Mouse (Mus musculus) forebrain, embryonic 10.5 days (tissue): Measurements from ENCODE around the gene Brd7. TPM values are rescaled to one million over a fixed set of nuclear protein-coding genes. Genes with fewer than 3 reads are reported as not detected.

Experiments used
- DNase-seq: peaks from one replicate; pipeline ENCODE4 v3.0.0-alpha.2; 2017; ENCODE audit warnings: low spot score; ENCODE audit errors: extremely low spot score
- H3K27ac ChIP-seq: fragments of 300-500 bp; sonication (generic); 2 replicates; pipeline ENCODE4 v1.5.1; 2016; ENCODE audit warnings: mild to moderate bottlenecking
- H3K27me3 ChIP-seq: fragments of 300-500 bp; sonication (generic); 2 replicates; pipeline ENCODE4 v1.6.1; 2016; ENCODE audit warnings: mild to moderate bottlenecking; ENCODE audit not compliant: poor library complexity, severe bottlenecking
- H3K36me3 ChIP-seq: fragments of 300-500 bp; sonication (generic); replicated peaks from 2 replicates; pipeline ENCODE4 v1.6.1; 2016; ENCODE audit warnings: mild to moderate bottlenecking, moderate library complexity
- H3K4me1 ChIP-seq: fragments of 300-500 bp; sonication (generic); 2 replicates; pipeline ENCODE4 v1.6.1; 2016
- H3K4me3 ChIP-seq: fragments of 300-500 bp; sonication (generic); 2 replicates; pipeline ENCODE4 v1.5.1; 2016; ENCODE audit warnings: mild to moderate bottlenecking, moderate library complexity
- H3K9me3 ChIP-seq: fragments of 300-500 bp; sonication (generic); 2 replicates; pipeline ENCODE4 v1.6.1; 2016; ENCODE audit warnings: mild to moderate bottlenecking, moderate library complexity
- WGBS: fragments of 180-500 bp; shearing (Covaris S2); methylation state at CpG from one replicate; pipeline ENCODE4 v1.1.7; 2016; 5-methylcytosine and 5-hydroxymethylcytosine counted together
- polyA plus RNA-seq: library from polyadenylated mRNA; unstranded; fragments of >200 nt; fragmentation: Nextera tagmentation; extraction: Ambion mirVana; gene quantifications from 2 replicates; pipeline ENCODE4 v1.2.1, GENCODE M21; 2016

Brd7 gene
- polyA plus RNA-seq, 1 experiment from 2014 or later, result 78.7 TPM

- H3K27ac ChIP-seq, result no peak overlapping the region
- H3K4me1 ChIP-seq, result no peaks in the 10 kb centered on the region
- H3K9me3 ChIP-seq, result no peaks in the 10 kb centered on the region
- WGBS, result 90% methylated on average over 2 of the region's 2 CpGs
- DNase-seq, result no peak
- no peak overlapping the region for H3K4me3 ChIP-seq
- peaks cover 99% of the 10 kb centered on the region for H3K36me3 ChIP-seq
- no peaks in the 10 kb centered on the region for H3K27me3 ChIP-seq
Observed at GRCm38 (mm10) chr8:88339887-88340695, 21.9 kb downstream of the Brd7 start.

DNA sequence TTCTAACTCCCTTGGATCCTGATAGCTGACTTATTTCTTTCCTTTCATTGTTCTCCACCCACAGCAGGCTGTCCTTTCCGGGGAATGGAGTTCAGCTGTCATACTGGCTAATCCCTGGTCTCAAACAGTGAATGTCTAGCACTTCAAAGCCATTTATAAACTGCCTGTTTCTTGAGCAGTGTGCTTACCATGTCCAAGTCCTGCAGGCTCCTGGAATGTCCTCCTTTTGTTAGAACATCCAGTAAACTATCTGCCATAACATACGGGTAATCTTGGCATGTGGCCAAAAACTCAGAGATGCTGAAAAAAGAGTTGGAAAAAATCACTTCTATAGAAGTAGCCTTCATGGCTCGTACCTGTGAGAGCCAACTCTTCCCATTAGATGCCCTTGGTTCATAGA lies 22.8 kb downstream of the Brd7 start:
- 77% methylated on average over 3 of the region's 3 CpGs for WGBS
- no peak overlapping the region for H3K4me3 ChIP-seq
- peaks cover 99% of the 10 kb centered on the region for H3K36me3 ChIP-seq

DNA sequence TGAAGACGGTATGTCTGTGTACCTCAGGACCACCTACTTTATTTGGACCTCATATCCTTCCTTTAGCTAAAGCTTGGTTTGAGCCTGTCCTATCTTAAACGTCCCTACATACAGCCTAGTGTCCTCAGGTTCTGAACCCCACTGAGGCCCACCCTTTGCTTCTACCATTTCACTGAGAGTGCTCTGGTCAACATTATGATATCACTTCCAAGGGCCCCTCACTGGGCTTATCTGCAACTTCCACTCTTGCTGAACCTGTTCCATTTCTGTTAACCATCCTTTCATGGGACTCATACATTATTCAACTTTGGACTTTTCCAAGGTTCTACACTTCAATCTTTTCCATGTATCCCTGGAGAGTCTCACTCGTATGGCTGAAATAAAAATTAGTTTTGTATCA lies 27.0 kb downstream of the Brd7 start:
- no peaks in the 10 kb centered on the region for H3K27me3 ChIP-seq
- no peak for DNase-seq
- H3K27ac ChIP-seq, result no peak overlapping the region
- peaks cover 99% of the 10 kb centered on the region for H3K36me3 ChIP-seq
- WGBS, result 89% methylated on average over 3 of the region's 3 CpGs
- no peak overlapping the region for H3K4me3 ChIP-seq
- no peaks in the 10 kb centered on the region for H3K9me3 ChIP-seq
- H3K4me1 ChIP-seq, result no peaks in the 10 kb centered on the region

More for the DNA sequence above, 22.8 kb downstream of the Brd7 start:
- Histone ChIP-seq H3K27ac (no peak overlapping the region), H3K9me3 (no peaks in the 10 kb centered on the region), H3K4me1 (no peaks in the 10 kb centered on the region), H3K27me3 (no peaks in the 10 kb centered on the region)
- no peak for DNase-seq

DNA sequence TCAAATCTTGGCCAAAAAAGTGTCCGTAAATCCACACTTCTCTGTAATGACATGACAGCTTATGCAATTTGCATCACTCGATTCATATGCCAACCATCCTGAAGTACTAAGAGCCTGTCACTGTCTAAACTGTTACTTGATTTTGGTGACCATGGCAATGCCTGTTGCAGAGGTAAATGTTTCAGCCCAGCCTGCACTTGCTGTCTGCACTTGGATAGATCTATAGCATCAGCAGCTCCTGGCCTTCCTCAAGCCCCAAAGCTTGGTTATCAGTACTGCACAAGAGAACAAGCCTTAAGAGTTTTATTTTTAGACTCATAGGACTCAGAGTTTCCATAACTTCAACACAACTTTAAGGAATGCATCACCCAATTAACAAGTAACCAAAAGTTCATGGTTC lies 27.6 kb downstream of the Brd7 start:
- H3K27ac ChIP-seq, result no peak overlapping the region
- DNase-seq, result no peak
- no peaks in the 10 kb centered on the region for H3K4me1 ChIP-seq
- H3K9me3 ChIP-seq, result no peaks in the 10 kb centered on the region
- peaks cover 99% of the 10 kb centered on the region for H3K36me3 ChIP-seq
- WGBS, result 95% methylated on average over 2 of the region's 2 CpGs
- no peaks in the 10 kb centered on the region for H3K27me3 ChIP-seq
- no peak overlapping the region for H3K4me3 ChIP-seq

DNA sequence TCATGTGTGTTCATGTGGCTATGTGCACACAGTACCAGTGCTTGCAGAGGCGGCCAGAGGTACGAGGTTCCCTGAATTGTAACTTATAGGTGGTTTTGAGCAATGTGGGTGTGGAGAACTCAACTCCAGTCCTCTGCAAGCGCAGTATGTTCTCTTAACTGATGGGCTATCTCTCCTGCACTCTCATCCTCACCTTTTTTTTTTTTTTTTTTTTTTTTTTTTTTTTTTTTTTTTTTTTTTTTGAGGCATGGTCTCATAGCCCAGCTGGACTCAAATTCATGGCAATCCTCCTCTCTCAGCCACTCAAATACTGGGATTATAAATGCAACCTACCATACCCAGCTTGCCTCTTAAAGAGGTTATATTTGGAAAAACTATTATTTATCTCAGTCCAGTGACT lies 31.2 kb downstream of the Brd7 start:
- Histone ChIP-seq H3K27ac (no peak overlapping the region), H3K9me3 (no peaks in the 10 kb centered on the region), H3K4me3 (no peak overlapping the region), H3K4me1 (no peaks in the 10 kb centered on the region), H3K36me3 (peaks cover 100% of the 10 kb centered on the region), H3K27me3 (no peaks in the 10 kb centered on the region)
- no peak for DNase-seq
- 94% methylated on average over 3 of the region's 3 CpGs for WGBS

- H3K9me3 ChIP-seq, result no peaks in the 10 kb centered on the region
- WGBS, result 90% methylated on average over 6 of the region's 6 CpGs
- H3K27ac ChIP-seq, result no peak overlapping the region
- H3K4me1 ChIP-seq, result no peaks in the 10 kb centered on the region
- H3K36me3 ChIP-seq, result peaks cover 98% of the 10 kb centered on the region
- no peak overlapping the region for H3K4me3 ChIP-seq
- no peaks in the 10 kb centered on the region for H3K27me3 ChIP-seq
- peak; percentile 9 for DNase-seq
Observed at GRCm38 (mm10) chr8:88328689-88329088, 33.3 kb downstream of the Brd7 start.

DNA sequence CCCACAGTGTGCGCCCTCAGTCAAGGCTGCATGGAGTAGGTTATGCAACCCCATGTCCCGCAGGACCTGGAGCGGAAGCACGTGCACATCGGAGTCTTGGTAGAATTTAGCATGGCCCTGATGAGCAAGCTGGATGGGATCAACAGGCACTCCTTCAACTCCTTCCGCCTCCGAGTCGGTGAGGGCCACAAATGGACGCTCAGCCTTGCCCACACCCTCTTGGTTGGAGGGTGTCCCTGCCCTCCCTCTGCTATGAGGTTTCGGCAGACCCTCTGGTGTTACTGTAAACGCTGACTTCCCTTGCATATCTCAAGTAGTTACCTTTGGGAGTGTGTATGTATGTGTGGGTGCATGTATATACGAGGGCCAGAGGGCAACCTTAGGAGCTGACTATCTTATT lies 35.7 kb downstream of the Brd7 start:
- 96% methylated on average over 12 of the region's 12 CpGs for WGBS
- DNase-seq, result no peak
- Histone ChIP-seq H3K27me3 (no peaks in the 10 kb centered on the region), H3K9me3 (no peaks in the 10 kb centered on the region), H3K4me3 (no peak overlapping the region), H3K4me1 (no peaks in the 10 kb centered on the region), H3K27ac (no peak overlapping the region), H3K36me3 (peaks cover 74% of the 10 kb centered on the region)

GRCm38 (mm10) chr8:88325795-88326194 lies 36.2 kb downstream of the Brd7 start:
- no peak overlapping the region for H3K4me3 ChIP-seq
- H3K9me3 ChIP-seq, result no peaks in the 10 kb centered on the region
- no peak for DNase-seq
- no peak overlapping the region for H3K27ac ChIP-seq
- WGBS, result 94% methylated on average over 5 of the region's 5 CpGs
- H3K36me3 ChIP-seq, result peaks cover 69% of the 10 kb centered on the region
- no peaks in the 10 kb centered on the region for H3K4me1 ChIP-seq
- no peaks in the 10 kb centered on the region for H3K27me3 ChIP-seq

DNA sequence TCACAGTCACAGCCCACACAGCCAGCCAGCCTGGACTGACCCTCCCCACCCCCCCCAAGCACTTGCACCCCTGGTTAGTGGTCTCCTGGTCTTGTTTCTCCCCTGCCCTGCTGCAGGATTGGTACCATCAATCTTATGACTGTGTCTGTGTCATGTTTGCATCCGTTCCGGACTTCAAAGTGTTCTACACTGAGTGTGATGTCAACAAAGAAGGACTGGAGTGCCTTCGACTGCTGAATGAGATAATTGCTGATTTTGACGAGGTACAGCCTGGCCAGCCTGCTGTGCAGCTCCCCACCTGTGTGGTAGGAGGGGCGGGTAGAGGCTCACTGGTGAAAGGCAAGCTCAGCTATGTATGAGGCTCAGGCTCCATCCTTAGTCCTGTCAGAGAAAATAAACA lies 36.7 kb downstream of the Brd7 start:
- H3K27me3 ChIP-seq, result no peaks in the 10 kb centered on the region
- H3K9me3 ChIP-seq, result no peaks in the 10 kb centered on the region
- no peak for DNase-seq
- 75% methylated on average over 5 of the region's 5 CpGs for WGBS
- no peak overlapping the region for H3K4me3 ChIP-seq
- peaks cover 64% of the 10 kb centered on the region for H3K36me3 ChIP-seq
- H3K4me1 ChIP-seq, result no peaks in the 10 kb centered on the region
- no peak overlapping the region for H3K27ac ChIP-seq

DNA sequence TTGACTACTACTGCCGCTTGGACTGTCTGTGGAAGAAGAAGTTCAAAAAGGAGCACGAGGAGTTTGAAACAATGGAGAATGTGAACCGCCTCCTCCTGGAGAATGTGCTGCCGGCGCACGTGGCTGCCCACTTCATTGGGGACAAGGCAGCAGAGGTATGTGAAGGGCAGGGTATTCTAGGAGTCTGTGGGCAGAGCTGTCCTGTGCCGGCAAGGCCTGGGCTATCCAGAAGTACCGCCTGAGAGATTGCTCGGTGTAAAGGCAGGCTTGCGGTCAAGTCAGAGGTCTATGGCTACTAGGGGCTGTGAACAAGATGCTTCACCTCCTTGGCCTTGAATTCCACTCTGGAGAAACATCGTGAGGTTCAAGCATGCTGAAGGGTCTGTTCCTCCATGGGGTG lies 37.2 kb downstream of the Brd7 start:
- no peak for DNase-seq
- Histone ChIP-seq H3K4me1 (no peaks in the 10 kb centered on the region), H3K36me3 (peaks cover 59% of the 10 kb centered on the region), H3K27me3 (no peaks in the 10 kb centered on the region), H3K4me3 (no peak overlapping the region), H3K9me3 (no peaks in the 10 kb centered on the region), H3K27ac (no peak overlapping the region)
- 91% methylated on average over 11 of the region's 11 CpGs for WGBS

- Histone ChIP-seq H3K36me3 (peaks cover 46% of the 10 kb centered on the region), H3K27me3 (no peaks in the 10 kb centered on the region), H3K4me1 (no peaks in the 10 kb centered on the region), H3K9me3 (no peaks in the 10 kb centered on the region), H3K4me3 (no peak overlapping the region), H3K27ac (no peak overlapping the region)
- 86% methylated on average over 5 of the region's 5 CpGs for WGBS
- DNase-seq, result no peak
Observed at GRCm38 (mm10) chr8:88323523-88323922, 38.5 kb downstream of the Brd7 start.

- DNase-seq, result no peak
- Histone ChIP-seq H3K27ac (no peak overlapping the region), H3K36me3 (peaks cover 25% of the 10 kb centered on the region), H3K4me1 (peaks cover 10% of the 10 kb centered on the region), H3K27me3 (no peaks in the 10 kb centered on the region), H3K9me3 (no peaks in the 10 kb centered on the region), H3K4me3 (no peak overlapping the region)
- WGBS, result 84% methylated on average over 5 of the region's 5 CpGs
Observed at GRCm38 (mm10) chr8:88321387-88321786, 40.6 kb downstream of the Brd7 start.

DNA sequence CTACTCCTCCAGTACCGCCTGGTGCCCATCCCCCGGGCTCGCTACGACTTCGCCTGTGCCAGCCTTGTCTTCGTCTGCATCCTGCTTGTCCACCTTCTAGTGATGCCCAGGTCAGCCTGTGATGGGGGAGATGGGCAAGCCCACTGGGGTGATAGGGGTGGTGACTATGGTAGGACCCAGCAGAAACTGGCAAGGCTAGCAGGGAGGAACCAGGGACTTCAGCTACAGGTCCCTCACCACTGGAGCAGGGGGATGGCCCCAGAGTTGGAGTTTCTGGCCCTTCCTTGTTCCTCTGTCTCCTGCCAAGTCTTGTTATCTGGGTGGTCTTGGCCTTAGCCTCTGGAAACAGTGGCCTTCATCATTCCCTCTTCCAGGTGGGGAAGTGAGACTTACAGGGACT lies 41.9 kb downstream of the Brd7 start:
- no peak for DNase-seq
- Histone ChIP-seq H3K27me3 (no peaks in the 10 kb centered on the region), H3K9me3 (no peaks in the 10 kb centered on the region), H3K27ac (no peak overlapping the region), H3K36me3 (peaks cover 12% of the 10 kb centered on the region), H3K4me1 (peaks cover 13% of the 10 kb centered on the region), H3K4me3 (no peak overlapping the region)
- WGBS, result 95% methylated on average over 6 of the region's 6 CpGs

GRCm38 (mm10) chr8:88318151-88318550 lies 43.8 kb downstream of the Brd7 start:
- H3K9me3 ChIP-seq, result no peaks in the 10 kb centered on the region
- no peaks in the 10 kb centered on the region for H3K36me3 ChIP-seq
- H3K27me3 ChIP-seq, result no peaks in the 10 kb centered on the region
- H3K4me1 ChIP-seq, result peaks cover 13% of the 10 kb centered on the region
- H3K4me3 ChIP-seq, result no peak overlapping the region
- WGBS, result 92% methylated on average over 8 of the region's 8 CpGs
- DNase-seq, result no peak
- no peak overlapping the region for H3K27ac ChIP-seq
